Mouse (Mus musculus) left cerebral cortex, postnatal 14 days (tissue): Measurements from ENCODE around the gene Gm45213. TPM values are rescaled to one million over a fixed set of nuclear protein-coding genes. Genes with fewer than 3 reads are reported as not detected.

Source experiments
- DNase-seq, 2 experiments: peaks; one replicate each; pipeline ENCODE4 v3.0.0; 2021 to 2022; ENCODE audit warnings: low spot score in 2 of 2, mixed read lengths in 1 of 2
- intact Hi-C: fragments of 180-260 bp; cut with DNase I; formaldehyde crosslinking; loops from one replicate; pipeline ENCODE4 v1.15.1; 2025
- long read RNA-seq, 2 experiments: library from polyadenylated mRNA; stranded (forward); transcript quantifications; one replicate each; pipeline ENCODE4 v2.0.0; 2021
- total RNA-seq, 2 experiments: library from RNA; stranded (reverse); gene quantifications; 2 replicates each; pipeline ENCODE4 v1.2.3; 2021

Gm45213 gene
- total RNA-seq = not detected
- long read RNA-seq, experiment 1 = 0 reads
- long read RNA-seq, experiment 2 = 0 reads

GRCm38 (mm10) chr7:66043552-66044459 lies at the start of gene Gm45213:
Gene Gm45213, plus strand, starts transcription at chr7:66043602.
- no peak for DNase-seq
- intact Hi-C loops = no loop called here

DNA sequence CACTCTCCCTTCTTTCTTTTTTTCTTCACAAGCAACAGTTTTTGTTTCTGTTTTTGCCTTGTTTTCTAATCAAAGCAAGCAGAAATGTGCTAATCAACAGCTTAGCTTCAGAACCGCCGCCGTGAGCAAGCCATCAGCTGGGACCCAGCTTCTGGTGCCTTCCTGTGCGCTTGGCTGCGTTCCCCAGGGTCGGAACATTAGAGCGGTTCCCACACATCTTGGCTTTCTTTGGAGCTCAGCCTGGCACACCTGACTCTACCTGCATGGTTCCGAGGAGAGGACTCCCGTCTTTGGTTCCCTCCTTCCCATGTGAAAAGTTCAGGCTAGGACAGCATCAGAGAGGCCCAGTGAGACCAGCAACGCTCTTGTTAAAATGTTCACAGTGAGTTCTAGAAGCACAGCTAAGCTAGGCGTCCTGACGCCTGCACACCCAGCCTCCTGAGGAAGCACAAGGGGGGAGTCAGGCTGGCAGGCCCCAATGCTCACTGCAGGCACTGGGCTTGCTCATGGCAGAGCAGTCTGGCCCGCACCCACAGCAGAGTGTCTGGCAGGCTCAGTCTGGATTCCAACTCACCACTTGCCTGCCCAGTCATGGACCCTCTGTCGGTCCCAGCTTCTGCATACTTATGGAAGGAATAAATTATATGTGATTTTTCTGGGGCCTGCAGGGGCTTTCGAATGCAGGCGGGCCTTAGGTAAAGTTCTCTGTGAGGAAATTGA lies 42.2 kb upstream of the Gm45213 start:
- no peak for DNase-seq
- intact Hi-C loops = no loop called here

GRCm38 (mm10) chr7:66001797-66002196 lies 41.6 kb upstream of the Gm45213 start:
- no peak for DNase-seq
- intact Hi-C loops = no loop called here

- no peak for DNase-seq
- intact Hi-C loops = no loop called here
These were observed 40.0 kb upstream of the Gm45213 start for GRCm38 (mm10) chr7:66003447-66003846.

DNA sequence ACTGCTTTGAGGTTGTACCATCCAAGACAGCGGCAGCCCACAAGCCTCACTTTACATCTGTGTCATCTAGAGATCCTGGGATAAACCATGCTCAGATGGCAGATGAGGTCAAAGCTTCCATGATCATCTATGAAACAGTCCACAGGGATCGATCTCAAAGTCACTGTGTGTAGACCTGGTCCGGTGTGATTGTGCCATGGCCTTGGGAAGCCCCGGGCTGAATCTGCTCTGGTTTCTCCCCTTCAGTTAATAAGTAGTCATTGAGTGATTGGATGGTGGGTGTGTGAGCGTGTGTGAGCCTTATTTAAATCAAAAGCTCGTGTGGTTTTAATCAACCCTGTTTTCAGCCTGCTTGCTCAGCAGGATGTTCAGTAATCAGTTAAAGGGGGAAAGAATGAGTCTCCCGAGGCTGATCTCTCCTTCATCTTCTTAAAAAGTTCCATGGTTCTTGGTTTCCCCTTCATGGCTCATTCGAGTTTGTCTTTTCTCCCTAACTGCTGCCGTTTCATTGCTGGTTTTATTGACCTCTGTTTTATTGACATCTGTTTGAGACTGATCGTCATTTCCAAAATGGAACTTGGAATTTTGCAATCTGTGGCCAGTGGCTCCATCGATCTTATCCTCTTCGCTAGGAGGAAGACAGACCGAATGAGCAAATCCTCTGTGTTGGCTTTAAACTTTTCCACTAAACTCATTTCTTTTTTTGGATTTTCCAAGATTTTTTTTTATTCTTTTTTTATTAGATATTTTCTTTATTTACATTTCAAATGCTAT lies 39.4 kb upstream of the Gm45213 start:
- intact Hi-C loops = no loop called here

GRCm38 (mm10) chr7:66005066-66005465 lies 38.3 kb upstream of the Gm45213 start:
- no peak for DNase-seq
- intact Hi-C loops = no loop called here

More for the DNA sequence above, 39.4 kb upstream of the Gm45213 start:
- no peak for DNase-seq

DNA sequence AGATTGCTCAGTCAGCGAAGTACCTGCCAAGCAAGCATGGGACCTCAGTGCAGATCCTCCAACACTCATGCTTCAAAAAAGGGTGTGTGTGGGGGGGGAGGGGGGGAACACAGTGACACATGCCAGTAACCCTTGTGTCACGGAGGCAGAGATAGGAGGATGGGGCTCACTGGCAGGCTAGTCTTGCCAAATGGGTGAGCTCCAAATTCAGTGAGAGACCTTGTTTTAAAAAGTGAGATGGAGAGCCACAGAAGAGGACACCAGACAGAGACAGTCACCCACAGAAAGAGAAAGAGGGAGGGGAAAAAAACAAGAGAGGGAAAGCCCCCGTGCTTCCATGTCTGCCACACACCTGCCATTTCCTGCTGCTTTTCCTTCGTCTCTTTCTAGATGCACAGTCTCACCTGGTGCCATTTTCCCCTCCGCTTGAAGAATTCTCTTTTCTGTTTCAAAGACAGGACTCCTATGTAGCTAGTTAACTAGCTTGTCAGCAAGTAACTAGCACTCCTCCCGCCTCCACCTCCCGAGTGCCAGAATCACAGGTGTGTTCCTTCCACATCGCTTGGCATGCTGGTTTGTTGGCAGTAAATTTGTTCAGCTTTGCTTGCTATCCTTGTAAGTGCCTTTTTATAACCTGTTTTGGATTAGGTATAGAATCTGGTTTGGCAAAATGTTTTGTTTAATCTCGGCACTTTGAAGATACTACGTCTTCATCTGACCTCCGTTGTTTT lies 35.1 kb upstream of the Gm45213 start:
- DNase-seq = no peak
- intact Hi-C loops = no loop called here

DNA sequence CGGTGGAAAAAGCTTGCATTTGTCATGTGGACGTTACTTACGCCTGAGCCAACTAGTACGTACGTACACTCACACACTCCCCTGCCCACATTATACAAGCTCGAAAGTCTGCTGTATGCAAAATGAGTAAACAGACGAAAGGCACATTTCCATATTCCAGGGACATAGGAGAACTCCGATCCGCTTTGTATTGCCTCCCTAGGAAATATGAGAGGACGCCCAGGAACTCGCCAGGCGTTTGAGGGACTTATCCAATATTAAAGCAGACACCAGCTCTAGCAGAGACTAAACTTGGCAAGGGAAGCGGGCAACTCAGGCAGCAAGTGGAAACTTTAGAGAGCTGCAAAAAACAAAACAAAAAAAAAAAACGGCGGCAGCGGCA lies 34.5 kb upstream of the Gm45213 start:
- DNase-seq = peak; percentile 19 to 28
- intact Hi-C loops = no loop called here

GRCm38 (mm10) chr7:66010518-66010917 lies 32.9 kb upstream of the Gm45213 start:
- intact Hi-C loops = no loop called here
- no peak for DNase-seq

- intact Hi-C loops = loop anchor here (10.0 kb wide), 1 partner anchor 293 kb away; no protein-coding TSS in a partner anchor
- DNase-seq = peak; percentile 41 to 43
These were observed 15.7 kb upstream of the Gm45213 start for GRCm38 (mm10) chr7:66027747-66028146.

GRCm38 (mm10) chr7:66028766-66029512 lies 14.5 kb upstream of the Gm45213 start:
- no peak for DNase-seq
- intact Hi-C loops = loop anchor here (10.0 kb wide), 1 partner anchor 294 kb away; no protein-coding TSS in a partner anchor

GRCm38 (mm10) chr7:66036809-66037208 lies 6.6 kb upstream of the Gm45213 start:
- DNase-seq = no peak
- intact Hi-C loops = no loop called here

- DNase-seq = no peak
- intact Hi-C loops = no loop called here
These were observed 5.1 kb upstream of the Gm45213 start for GRCm38 (mm10) chr7:66038261-66038660.

DNA sequence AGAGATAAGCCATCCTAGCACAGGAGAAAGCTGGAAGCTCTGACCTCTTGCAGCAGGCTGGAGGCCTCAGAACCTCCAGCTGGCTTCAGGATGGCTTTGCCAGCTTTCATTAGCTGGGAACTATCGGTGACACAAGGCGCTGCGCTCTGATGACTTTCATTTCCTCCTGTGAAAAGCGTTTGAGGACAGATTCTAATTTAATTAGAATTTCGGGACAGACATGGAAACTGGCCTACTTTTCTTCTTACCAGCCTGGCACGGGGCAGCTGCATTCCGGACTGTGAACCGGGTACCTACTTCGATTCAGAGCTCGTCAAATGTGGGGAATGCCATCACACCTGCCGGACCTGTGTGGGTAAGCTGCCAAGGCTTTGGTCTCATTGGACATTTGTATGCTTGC lies 4.7 kb upstream of the Gm45213 start:
- no peak for DNase-seq
- intact Hi-C loops = no loop called here

DNA sequence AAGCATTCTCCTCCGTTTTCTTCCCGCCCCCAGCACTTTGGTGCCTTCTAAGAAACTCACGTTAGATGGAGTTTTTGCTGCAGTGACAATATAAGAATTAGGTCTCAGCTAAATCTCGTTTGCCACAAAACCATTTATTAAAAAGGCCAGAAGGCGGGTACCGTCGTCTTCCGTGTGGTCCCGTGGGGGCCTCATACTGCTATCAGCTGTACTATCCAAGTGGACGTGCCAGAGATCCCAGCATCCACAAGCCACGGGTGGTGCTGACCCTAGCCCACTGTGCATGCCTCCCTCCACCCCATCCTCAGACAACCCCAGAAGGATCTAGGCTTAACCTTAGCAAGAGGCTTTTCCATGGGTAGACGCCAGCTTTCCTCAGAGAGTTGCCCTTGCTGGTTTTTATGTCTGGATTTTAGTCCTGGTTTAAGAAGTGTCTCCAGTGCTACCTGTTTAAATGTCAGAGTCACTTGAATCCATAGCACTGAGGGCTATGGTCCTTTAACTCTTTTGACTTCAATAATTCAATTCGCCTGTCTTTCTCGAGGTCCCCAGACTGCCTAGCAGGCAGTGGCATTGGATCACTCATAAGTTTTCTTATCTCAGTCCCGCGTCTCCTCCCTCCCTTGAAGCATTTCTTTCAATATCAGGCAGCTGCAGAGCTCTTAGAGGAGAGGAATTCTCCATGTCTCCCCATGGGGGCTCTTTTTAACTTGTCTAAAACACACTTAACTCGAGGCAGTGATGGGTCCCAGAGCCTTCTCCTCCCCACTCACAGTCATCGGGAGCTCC lies 3.2 kb upstream of the Gm45213 start:
- no peak for DNase-seq
- intact Hi-C loops = no loop called here

DNA sequence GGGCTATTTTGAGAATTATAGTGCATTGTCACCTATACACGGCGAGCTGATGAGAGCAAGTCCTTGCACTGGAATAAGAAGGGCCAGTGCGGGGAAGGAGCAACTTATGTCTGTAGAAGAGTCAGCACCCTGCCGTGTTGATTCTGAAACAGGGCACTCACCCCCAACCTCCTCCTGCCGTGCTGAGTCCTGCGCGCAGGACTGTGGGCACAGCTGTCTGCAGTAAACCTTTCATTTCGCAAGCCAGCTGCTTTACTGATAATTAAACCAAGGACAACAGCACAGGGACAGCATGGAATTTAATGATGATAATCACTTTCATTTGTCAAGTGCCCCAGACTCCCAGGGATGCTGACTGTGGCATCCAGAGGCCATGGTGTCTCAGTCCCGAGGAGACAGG lies 1.2 kb downstream of the Gm45213 start:
- no peak for DNase-seq
- intact Hi-C loops = no loop called here
